Mouse (Mus musculus): ENCODE results near the gene Tufm. TPM values are rescaled to one million over a fixed set of nuclear protein-coding genes. Genes with fewer than 3 reads are reported as not detected.
"Not testable (repeated sequence)": the region's sequence is repeated elsewhere in the genome, so short reads cannot be mapped to it uniquely, and the experiment has no call there.

Gene Tufm
- polyA plus RNA-seq, 1 experiment = 121 TPM

DNA sequence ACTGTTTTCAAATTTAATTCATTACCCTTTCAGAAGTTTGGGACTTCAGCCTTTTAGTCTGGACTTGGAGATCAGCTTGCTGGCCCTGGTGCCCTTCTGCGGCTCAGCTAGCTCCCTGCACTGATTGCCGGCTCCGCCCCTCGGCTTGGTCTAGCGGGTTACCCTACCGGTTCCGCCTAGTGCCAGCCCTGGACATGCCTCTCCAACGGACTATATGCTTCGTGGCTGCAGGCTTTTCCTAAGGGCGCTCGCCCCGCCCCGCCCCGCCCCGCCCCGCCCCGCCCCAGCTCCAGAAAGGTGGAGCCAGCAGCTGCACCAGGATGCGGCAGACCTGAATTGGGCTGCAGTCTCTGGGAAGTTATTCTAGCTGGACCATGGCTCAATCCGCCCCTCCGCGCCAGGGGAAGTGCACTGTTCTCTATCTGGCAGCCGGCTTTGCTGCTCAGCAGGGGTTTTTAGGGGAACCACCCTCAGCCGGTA lies 4.7 kb upstream of the Tufm start:
- Histone ChIP-seq H3K4me1 (ENCODE audit: control insufficient read depth, insufficient read depth, insufficient read length, low read length) (no peaks in the 10 kb centered on the region; the same call in 1 of the 2 replicates), H3K27ac (ENCODE audit: insufficient read depth, low read depth, low read length) (peak overlapping the region; percentile 53), H3K4me3 (ENCODE audit: low read depth, low read length) (peak overlapping the region; percentile 58), H3K27me3 (ENCODE audit: control insufficient read depth, insufficient read depth, low read length) (no peaks in the 10 kb centered on the region), H3K36me3 (ENCODE audit: control insufficient read depth, insufficient read depth, low read length) (no peaks in the 10 kb centered on the region)
- TF ChIP-seq CTCF (IDR thresholded peaks at IDR 0.05; ENCODE audit: extremely low read depth, insufficient read length, insufficient replicate concordance, low read depth, low read length) (no peak), POLR2A (IDR thresholded peaks at IDR 0.05; ENCODE audit: low read depth, low read length) (peak; percentile 58; the same call in 1 of the 2 replicates)
- under 1% methylated on average over 23 of the region's 23 CpGs for WGBS

DNA sequence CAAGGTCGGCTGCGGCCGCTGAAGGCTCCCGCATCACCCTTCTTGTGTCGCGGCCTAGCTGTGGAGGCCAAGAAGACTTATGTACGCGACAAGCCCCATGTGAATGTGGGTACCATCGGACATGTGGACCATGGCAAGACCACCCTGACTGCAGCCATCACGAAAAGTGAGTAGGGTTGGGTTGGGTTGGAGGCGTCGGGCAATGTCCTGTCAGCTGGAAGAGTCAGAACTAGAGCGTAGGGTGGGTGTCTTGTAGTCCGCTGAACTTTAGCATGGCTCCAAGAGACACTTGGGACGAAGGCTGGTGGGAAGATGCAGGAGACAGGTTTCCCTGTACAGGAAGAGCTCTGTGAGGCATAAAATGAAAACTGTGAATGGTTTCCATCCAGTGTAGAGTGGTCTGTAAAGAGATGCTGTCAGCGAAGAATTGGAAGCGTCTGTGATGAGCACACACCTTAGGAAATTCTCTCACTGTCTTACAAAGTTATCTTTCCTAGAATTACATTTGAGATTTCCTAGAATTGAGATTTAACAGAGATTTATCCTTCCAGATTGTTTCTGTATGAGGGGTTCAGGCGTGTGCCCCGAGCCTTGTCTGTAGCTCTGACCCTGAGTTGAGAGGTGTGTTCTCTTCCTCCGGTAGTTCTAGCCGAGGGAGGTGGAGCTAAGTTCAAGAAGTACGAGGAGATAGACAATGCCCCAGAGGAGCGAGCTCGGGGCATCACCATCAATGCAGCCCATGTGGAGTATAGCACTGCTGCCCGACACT lies 640 bp downstream of the Tufm start:
- 3% methylated on average over 25 of the region's 25 CpGs for WGBS
- not testable (repeated sequence) for H3K4me1 ChIP-seq (ENCODE audit: control insufficient read depth, insufficient read depth, insufficient read length, low read length); H3K27me3 ChIP-seq (ENCODE audit: control insufficient read depth, insufficient read depth, low read length)
- Histone ChIP-seq H3K36me3 (ENCODE audit: control insufficient read depth, insufficient read depth, low read length) (peaks cover 21% of the 10 kb centered on the region), H3K27ac (ENCODE audit: insufficient read depth, low read depth, low read length) (peak overlapping the region; percentile 68), H3K4me3 (ENCODE audit: low read depth, low read length) (peak overlapping the region; percentile 88)

GRCm38 (mm10) chr7:126491005-126491404 lies 3.8 kb downstream of the Tufm start:
- TF ChIP-seq CTCF (IDR thresholded peaks at IDR 0.05; ENCODE audit: extremely low read depth, insufficient read length, insufficient replicate concordance, low read depth, low read length) = no peak
- TF ChIP-seq POLR2A (IDR thresholded peaks at IDR 0.05; ENCODE audit: low read depth, low read length) = no peak
- H3K27ac ChIP-seq (ENCODE audit: insufficient read depth, low read depth, low read length) = no peak overlapping the region
- H3K27me3 ChIP-seq (ENCODE audit: control insufficient read depth, insufficient read depth, low read length) = no peaks in the 10 kb centered on the region
- H3K4me1 ChIP-seq (ENCODE audit: control insufficient read depth, insufficient read depth, insufficient read length, low read length) = no peaks in the 10 kb centered on the region
- WGBS = 48% methylated on average over 1 of the region's 1 CpGs
- peaks cover 53% of the 10 kb centered on the region for H3K36me3 ChIP-seq (ENCODE audit: control insufficient read depth, insufficient read depth, low read length)
- H3K4me3 ChIP-seq (ENCODE audit: low read depth, low read length) = no peak overlapping the region

- WGBS = 62% methylated on average over 11 of the region's 11 CpGs
- TF ChIP-seq POLR2A (IDR thresholded peaks at IDR 0.05; ENCODE audit: low read depth, low read length) = no peak
- TF ChIP-seq CTCF (IDR thresholded peaks at IDR 0.05; ENCODE audit: extremely low read depth, insufficient read length, insufficient replicate concordance, low read depth, low read length) = no peak
- H3K36me3 ChIP-seq (ENCODE audit: control insufficient read depth, insufficient read depth, low read length) = peaks cover 61% of the 10 kb centered on the region
- no peak overlapping the region for H3K27ac ChIP-seq (ENCODE audit: insufficient read depth, low read depth, low read length)
- H3K4me1 ChIP-seq (ENCODE audit: control insufficient read depth, insufficient read depth, insufficient read length, low read length) = no peaks in the 10 kb centered on the region
- H3K27me3 ChIP-seq (ENCODE audit: control insufficient read depth, insufficient read depth, low read length) = no peaks in the 10 kb centered on the region
- no peak overlapping the region for H3K4me3 ChIP-seq (ENCODE audit: low read depth, low read length)
These were observed 4.8 kb downstream of the Tufm start for GRCm38 (mm10) chr7:126491973-126492372.

DNA sequence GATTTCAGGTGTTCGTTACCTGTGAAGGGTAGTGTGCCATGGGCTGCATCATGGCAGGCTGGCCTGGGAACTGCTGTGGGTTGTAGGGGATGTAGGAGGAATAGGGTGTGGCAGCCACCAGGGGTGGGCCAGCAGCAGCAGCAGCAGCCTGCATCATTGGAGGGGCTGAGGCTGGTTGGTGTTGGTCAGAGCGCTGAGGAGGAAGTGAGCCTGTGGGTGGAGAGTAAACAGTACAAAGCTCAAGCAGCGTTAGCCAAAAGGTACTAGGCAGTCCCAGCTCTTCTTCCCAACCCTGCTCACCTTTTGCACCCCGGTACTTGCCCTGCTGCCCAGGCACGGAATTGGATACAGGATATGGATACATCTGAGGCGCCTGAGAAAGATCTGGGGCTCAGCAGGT lies 7.0 kb downstream of the Tufm start:
- Histone ChIP-seq H3K4me1 (ENCODE audit: control insufficient read depth, insufficient read depth, insufficient read length, low read length) (no peaks in the 10 kb centered on the region), H3K4me3 (ENCODE audit: low read depth, low read length) (no peak overlapping the region), H3K27me3 (ENCODE audit: control insufficient read depth, insufficient read depth, low read length) (no peaks in the 10 kb centered on the region), H3K36me3 (ENCODE audit: control insufficient read depth, insufficient read depth, low read length) (peaks cover 81% of the 10 kb centered on the region), H3K27ac (ENCODE audit: insufficient read depth, low read depth, low read length) (no peak overlapping the region)
- WGBS = 54% methylated on average over 6 of the region's 6 CpGs
- TF ChIP-seq CTCF (IDR thresholded peaks at IDR 0.05; ENCODE audit: extremely low read depth, insufficient read length, insufficient replicate concordance, low read depth, low read length) = no peak
- TF ChIP-seq POLR2A (IDR thresholded peaks at IDR 0.05; ENCODE audit: low read depth, low read length) = no peak

DNA sequence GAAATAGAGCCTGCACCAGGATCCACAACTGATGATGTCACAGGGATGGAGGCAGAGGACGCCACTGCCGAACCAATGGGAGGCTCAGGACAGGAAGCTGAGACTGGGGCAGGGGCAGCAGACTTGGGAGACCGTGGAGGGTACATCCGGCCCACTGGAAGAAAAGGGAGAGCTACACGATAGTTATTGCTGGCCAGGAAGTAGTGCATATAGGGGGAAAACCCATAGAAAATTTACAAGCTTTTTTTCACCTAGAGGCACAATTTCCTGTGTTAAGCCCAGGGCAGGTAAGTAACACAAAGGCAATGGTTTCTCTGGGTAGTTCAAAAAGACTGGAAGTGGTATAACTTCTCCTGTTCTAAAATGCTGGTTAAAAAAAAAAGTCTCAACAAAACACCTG lies 9.3 kb downstream of the Tufm start:
- Histone ChIP-seq H3K4me1 (ENCODE audit: control insufficient read depth, insufficient read depth, insufficient read length, low read length) (no peaks in the 10 kb centered on the region), H3K4me3 (ENCODE audit: low read depth, low read length) (no peak overlapping the region), H3K27me3 (ENCODE audit: control insufficient read depth, insufficient read depth, low read length) (no peaks in the 10 kb centered on the region), H3K36me3 (ENCODE audit: control insufficient read depth, insufficient read depth, low read length) (peaks cover 92% of the 10 kb centered on the region), H3K27ac (ENCODE audit: insufficient read depth, low read depth, low read length) (no peak overlapping the region)
- TF ChIP-seq POLR2A (IDR thresholded peaks at IDR 0.05; ENCODE audit: low read depth, low read length) (no peak), CTCF (IDR thresholded peaks at IDR 0.05; ENCODE audit: extremely low read depth, insufficient read length, insufficient replicate concordance, low read depth, low read length) (no peak)
- WGBS = 93% methylated on average over 5 of the region's 5 CpGs

DNA sequence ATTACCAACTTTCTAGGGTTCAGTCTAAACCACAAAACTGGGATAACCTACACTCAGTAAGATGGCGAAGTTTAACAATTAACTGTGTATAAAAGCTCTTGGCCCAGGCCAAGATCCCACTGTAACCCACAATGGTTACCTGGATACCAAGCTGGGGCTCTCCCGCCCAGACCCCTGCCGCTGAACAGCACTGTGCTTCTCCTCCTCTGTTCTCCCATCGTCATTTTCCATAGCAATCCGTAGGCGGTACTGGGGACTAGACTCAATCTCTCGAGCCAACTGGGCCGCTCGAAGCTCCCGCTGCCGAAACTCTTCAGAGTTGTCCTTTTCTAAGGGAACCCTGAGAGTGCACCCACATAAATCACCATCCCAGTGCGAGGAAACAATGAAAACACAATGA lies 10.8 kb downstream of the Tufm start:
- H3K36me3 ChIP-seq (ENCODE audit: control insufficient read depth, insufficient read depth, low read length) = peaks cover 78% of the 10 kb centered on the region
- H3K4me3 ChIP-seq (ENCODE audit: low read depth, low read length) = no peak overlapping the region
- WGBS = 91% methylated on average over 12 of the region's 12 CpGs
- no peaks in the 10 kb centered on the region for H3K4me1 ChIP-seq (ENCODE audit: control insufficient read depth, insufficient read depth, insufficient read length, low read length)
- H3K27ac ChIP-seq (ENCODE audit: insufficient read depth, low read depth, low read length) = no peak overlapping the region
- H3K27me3 ChIP-seq (ENCODE audit: control insufficient read depth, insufficient read depth, low read length) = no peaks in the 10 kb centered on the region
- TF ChIP-seq CTCF (IDR thresholded peaks at IDR 0.05; ENCODE audit: extremely low read depth, insufficient read length, insufficient replicate concordance, low read depth, low read length) (no peak), POLR2A (IDR thresholded peaks at IDR 0.05; ENCODE audit: low read depth, low read length) (no peak)

Measured in small intestine, adult 2 months (tissue).